Mouse (Mus musculus): ENCODE measurements around the gene Rflna. TPM values are rescaled to one million over a fixed set of nuclear protein-coding genes. Genes with fewer than 3 reads are reported as not detected.

Rflna gene
- total RNA-seq (2021) = 1 to 10 TPM; 1.7 to 2.2 TPM
- long read RNA-seq, experiment 1, partial matches to known transcripts = 0 of 2 reads
- long read RNA-seq, experiment 1, other reads (novel, unspliced or antisense) = 1 of 2 reads
- long read RNA-seq, experiment 2 = 0 reads

DNA sequence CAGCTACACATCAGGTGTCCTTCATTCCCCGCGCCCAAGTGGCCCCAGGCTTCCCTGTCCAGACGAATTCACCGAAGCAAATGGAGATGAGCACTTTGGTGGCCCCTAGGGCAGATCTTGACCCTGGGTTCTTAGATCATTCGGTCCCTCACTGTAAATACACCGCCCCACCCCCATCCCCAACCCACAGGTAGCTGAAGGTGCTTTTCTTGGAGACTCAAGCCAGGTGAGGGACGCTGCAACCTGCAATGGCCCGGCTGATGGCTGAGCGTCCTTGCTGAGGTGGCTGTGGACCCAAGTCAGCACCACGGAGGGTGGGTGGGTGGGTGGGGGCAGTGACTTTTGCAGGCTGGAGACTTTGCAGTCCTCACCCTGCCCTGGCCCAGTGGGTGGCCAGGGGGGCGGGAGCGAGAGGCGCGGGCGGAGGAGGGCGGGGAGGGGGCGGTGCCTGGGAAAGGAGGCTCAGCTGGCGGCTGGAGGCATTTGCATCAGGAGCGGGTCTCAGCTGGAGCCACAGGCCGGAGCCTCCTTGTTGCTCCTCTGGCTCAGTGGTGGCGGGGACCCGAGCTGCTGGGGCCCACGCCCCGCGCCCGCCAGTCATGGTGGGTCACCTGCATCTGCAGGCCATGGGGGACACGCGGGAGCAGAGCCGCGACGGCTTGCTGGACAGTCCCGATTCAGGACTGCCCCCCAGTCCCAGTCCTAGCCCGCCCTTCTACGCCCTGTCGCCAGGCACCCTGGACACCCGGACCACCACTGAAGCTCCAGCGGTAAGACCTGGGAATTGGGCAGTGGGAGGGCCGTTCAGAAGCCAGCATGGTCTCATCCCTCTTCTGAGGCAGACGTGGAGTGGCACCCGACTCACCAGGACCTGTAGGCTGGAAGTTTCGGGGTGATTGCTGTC, at the start of gene Rflna:
Gene Rflna, plus strand, starts transcription at position 253 of the 904 bp plus-strand sequence.
- intact Hi-C loops (cut with DNase I) = no loop called here
- DNase-seq (ENCODE audit: low spot score in 2 of 2) = no peak

DNA sequence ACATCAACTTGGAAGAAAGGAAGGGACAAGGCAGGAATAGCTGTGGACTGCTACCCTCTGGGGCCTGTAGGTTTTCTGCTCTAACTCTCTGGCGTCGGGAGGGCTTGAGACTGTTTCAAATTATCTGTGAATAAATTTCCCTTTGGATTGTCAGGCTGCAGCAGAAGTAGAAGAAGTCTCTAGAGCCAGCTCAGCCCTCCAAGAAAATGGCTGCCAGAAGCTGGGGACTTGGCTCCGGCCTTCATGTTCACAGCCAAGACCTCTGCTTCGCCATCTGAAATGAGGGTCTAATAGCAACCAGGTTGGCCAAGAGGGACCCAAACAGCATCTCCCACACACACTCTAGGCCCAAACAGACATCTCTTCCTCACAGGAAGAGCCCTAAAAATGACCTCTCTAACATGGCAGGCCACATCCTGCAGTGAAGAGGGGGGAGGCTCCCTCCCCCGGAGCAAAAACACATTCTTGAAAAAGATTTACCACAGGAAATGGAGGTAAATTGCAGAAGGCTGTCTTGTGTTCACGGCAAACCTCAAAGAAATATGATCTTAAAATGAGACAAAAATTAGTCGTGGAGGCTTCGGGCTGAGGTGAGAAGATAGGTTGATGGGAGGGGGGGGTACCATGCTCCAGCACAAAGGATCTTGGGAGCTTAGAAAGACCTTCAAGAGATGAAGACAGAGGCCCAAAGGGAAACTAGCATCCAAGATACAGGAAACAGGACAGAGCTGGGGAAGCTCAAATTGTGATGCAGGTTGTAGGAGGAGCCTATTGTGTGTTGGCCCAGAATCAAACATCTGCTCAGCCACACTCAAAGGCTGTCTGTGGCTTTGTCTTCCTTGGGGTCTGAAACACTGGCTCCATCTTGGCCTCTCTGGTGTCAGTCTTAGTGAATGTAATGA, 48.4 kb upstream of the Rflna start:
- intact Hi-C loops (cut with DNase I) = no loop called here
- DNase-seq (ENCODE audit: low spot score in 2 of 2) = no peak

DNA sequence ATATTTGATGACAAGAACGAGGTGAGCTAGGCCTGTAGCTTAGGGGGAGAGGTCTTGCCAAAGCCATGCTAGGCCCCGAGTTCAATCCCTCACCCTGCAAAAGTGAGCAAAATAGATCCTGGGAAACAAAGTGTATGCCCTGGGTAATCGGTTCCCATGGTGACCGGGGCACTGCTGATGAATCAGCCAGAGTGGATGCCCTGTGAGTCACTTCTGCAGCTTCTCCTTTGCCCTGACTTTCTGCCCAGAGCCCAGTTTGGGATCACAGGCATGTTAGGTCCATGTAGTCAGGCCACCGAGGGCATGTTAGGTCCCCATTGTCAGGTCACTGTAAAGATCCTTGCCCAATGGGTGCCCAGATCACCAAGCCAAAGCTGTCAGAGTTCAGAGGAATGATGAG, 45.5 kb upstream of the Rflna start:
- DNase-seq (ENCODE audit: low spot score in 2 of 2) = no peak
- intact Hi-C loops (cut with DNase I) = no loop called here

DNA sequence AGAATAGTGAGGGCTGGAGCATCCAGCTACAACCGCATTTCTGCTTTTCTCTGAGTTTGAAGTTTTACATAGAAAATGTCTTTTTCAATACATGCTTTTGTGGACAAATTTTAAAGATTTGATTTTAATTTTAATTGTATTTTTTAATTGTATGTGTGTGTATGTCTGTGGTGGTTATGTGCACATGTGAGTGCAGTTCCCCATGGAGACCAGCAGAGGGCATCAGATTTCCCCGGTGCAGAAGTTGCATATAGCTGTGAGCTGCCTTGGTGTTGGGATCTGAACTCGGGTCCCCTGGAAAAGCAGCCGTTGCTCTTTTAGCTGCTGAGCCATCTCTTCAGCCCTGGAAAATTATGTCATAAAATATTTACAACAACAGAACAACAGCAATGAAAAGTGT, 43.9 kb upstream of the Rflna start:
- no peak for DNase-seq (ENCODE audit: low spot score in 2 of 2)
- intact Hi-C loops (cut with DNase I) = no loop called here

DNA sequence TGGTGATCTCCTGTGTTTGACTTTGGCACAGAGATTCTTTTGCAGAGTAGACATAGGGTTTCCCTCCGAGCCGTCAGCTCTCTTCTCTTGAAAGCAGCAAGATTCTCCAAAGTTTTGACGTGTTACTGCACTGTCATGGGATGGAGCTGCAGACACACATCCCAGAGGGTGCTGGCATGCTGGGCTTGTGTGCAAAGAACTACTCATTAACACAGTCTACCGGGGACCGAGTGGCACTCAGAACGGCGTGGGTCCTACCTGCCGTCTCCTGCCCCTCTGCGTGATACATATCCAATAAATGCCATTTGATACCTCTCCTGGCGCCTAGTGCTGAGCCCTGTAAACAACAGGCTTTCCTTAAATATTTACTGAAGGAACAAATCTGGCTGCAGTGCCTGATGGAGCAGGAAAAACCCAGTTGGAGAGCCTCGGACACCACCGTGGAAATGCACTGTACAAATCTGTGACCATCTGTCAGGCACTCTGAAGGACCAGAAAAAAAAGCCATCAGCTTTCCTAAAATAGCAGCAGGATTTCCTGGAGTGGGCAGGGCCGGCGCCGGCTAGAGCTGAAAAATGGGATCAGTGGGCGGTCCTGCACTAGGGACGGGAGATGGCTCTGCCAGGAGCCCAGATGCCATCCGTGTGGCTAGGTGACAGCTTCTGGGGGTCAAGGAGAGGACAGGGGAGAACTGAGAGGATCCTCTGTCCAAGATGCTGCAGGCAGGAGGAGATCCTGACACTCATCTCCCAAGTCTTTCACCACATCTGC, 42.7 kb upstream of the Rflna start:
- DNase-seq (ENCODE audit: low spot score in 2 of 2) = peak; percentile 71 to 81
- intact Hi-C loops (cut with DNase I) = no loop called here

DNA sequence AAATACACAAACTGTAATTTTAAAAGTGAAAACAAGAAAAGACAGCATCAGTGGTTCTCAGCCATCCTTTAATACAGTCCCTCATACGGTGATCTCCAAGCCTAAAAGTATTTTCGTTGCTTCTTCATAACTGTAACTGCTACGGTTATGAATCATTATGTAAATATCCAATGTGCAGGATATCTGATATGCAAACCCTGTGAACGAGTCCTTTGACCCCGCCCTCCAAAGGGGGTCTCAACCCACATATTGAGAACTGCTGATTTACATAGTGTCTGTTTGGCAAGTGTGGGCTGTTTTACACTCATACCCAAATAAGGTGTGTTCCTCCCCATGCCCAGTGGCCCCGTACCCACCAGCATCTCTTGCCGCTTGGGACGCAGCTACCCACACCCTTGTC, 41.6 kb upstream of the Rflna start:
- intact Hi-C loops (cut with DNase I) = no loop called here
- no peak for DNase-seq (ENCODE audit: low spot score in 2 of 2)

DNA sequence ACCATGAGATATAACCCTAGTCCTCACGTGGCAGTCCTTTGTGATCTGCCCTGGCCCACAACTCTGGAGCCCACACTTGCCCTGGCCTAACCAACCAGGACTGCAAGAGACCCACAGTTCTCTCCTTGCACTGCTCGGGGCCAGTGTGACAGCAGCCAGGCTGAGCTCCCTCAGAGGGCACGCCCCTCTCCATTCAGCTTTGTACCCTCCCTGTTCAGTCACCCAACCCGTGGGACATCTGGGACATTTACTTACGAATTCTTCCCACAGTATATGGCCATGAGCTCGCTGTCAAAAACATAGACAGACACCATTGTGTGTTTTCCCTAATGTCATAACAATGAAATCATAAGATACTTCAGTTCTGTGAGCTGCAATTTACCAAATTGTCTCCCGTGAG, 40.3 kb upstream of the Rflna start:
- intact Hi-C loops (cut with DNase I) = no loop called here
- no peak for DNase-seq (ENCODE audit: low spot score in 2 of 2)

DNA sequence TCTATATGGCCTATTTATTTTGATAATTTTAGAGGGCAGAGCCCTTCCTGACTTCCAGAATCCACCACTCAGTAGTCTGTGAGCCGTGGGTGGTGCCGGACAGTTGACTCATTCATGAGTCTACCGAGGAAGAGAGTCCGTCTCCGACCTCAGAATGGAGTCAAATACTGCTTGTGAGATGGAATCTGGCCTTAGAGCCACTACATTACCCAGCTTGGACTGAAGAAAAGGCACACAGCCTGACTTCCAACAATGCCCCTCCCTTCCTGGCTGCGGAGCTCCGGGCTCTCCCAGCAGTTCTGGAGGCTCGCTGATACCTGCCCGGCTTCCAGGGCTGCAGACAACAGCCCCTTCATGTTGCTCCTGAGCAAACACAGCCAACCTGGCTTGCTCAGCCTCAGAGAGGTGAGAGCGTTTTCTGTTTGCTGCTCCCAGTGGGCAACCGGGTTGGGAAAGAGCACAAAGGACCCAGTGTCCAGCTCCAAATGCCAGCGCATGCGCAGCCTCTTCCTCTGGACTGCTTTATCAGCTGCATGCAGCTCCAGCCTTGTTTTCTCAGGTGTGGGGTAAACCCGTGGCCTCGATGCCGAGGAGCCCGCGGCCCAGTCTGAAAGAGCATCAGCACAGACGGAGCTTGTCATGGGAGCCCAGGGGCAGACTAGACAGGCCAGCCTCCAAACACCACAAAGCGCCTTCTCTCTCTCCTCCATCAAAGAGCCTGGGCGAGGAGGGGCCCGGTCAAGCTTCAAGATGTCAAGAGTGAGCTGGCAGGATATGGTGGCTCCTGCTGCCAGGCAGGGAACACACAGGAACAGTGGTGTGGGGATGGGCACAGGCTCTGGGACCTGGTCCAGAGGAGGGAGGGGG, 39.0 kb upstream of the Rflna start:
- intact Hi-C loops (cut with DNase I) = no loop called here
- DNase-seq (ENCODE audit: low spot score in 2 of 2) = peak; percentile 54 to 60

DNA sequence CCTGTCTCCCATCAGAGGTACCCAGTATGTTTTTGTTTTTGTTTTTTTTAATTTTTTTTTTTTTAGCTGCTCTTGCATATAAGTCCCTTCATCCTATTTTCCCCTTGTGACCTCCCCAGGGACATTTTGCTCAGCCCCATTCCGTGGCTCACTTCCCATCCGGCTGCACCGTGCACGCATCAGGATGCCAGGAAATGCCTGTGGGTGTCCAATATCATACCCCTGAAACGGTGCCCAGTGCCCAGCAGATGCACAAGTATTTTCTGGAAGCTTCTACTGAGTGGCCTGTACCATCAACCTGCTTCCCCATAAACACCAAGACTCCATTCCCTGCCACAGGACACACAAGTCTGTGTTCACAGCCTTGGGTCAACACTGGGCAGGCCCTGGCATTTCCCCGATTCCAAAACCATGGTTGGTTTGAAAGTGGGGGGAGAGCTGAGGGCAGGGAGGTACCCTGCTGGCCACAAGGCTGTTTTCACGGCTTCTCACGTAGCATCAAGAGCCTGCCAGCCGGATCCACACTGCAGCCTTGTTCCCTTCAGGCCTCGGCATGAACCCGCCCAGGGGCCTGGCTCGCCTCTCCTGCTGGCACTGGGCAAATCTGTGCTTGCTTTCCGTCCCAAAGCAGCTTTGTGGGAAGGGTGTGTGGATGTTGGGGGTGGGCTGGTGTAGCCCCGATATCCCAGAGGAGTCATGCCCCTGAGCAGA, 36.2 kb upstream of the Rflna start:
- peak in 1 of 2 experiments; percentile 26 for DNase-seq (ENCODE audit: low spot score in 2 of 2)
- intact Hi-C loops (cut with DNase I) = no loop called here

DNA sequence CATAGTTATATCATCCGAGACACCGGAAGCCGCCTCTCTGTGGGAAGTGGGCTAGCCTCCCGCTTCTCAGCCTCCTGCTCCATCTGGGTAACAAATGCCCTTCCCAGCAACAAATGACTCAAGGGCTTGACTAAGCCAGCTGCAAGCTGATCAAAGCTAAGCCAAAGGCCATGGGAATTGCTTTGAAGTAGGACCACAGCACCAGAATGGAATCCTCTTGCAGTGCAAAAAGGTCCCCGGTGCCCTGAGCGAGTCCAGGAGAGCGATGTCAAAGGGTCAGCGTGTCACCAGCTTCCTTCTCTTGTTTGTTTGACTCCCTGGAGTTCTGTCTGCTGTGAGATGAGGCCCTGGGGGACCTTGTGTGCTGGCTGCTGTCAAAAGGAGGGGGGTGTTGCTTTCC, 33.2 kb upstream of the Rflna start:
- intact Hi-C loops (cut with DNase I) = no loop called here
- no peak for DNase-seq (ENCODE audit: low spot score in 2 of 2)

DNA sequence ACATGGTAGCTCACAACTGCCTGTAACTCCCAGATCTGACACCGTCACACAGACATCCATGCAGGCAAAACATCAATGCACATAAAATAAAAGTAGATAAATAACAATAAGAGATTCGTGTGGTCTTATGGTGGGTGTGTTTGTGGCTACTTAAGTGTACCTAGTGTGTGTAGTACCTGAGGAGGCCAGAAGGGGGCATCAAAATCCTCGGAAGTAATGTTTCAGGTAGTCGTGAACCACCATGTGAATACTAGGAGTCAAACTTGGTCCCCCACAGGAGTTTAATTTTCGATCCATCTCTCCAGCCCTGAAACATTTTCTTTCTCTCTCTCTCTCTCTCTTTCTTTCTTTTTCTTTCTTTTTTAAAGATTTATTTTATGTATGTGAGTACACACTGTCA, 16.8 kb upstream of the Rflna start:
- no peak for DNase-seq (ENCODE audit: low spot score in 2 of 2)
- intact Hi-C loops (cut with DNase I) = no loop called here

DNA sequence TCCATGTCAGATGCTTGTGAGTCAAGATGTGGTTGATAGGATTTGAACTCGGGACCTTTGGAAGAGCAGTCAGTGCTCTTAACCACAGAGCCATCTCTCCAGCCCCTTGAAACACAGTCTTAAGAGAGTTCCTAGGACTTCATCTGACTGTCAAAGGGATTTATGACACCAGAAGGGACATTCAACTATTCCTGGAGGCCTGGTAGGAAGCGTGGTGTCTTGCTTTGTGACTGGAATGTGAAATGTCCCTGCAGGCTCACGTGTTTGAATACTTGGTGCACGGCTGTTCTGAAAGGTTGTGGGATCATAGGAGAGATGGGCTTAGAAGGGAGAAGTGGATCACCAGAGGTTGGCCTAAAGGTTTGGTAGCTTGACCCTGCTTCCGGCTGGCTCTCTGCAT, 16.4 kb upstream of the Rflna start:
- DNase-seq (ENCODE audit: low spot score in 2 of 2) = no peak
- intact Hi-C loops (cut with DNase I) = no loop called here

DNA sequence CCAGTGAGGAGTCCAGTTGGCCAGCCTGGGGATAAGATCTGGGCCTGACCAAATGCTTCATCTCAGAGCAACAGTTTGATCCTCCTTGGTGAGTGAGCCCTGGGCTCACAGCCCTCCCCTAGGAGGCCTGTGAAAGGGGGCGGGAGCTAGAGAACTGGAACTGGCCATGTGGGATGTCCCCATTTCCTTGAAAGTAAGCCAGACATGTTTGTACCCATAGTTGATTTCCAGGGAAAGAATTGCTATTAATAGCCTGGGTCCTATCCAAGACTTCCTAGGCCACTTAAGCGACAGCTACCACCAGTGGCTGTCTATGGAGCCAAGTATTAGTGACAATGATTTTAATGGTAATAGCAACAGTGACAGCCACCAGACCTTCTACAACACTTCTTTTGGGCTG, 13.3 kb upstream of the Rflna start:
- DNase-seq (ENCODE audit: low spot score in 2 of 2) = no peak
- intact Hi-C loops (cut with DNase I) = no loop called here

DNA sequence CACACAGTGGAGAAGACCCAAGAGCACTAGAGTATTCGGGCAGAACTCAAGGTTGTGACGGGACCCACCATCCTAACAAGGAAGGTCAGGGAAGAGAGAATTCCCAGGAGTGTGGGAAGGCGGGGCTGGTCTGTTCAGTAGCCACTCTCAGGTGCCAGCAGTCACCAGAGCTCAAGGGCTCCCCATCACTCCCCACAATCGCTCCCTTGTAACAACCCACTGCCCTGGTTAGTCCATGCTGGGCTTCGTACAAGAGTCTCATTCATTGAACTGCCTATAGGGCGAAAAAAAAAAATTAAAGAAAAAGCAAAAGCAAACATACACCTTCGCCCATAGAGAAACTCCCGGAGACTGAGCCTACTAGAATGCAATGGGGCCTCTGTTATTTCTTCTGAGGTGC, 10.7 kb upstream of the Rflna start:
- no peak for DNase-seq (ENCODE audit: low spot score in 2 of 2)
- intact Hi-C loops (cut with DNase I) = no loop called here

DNA sequence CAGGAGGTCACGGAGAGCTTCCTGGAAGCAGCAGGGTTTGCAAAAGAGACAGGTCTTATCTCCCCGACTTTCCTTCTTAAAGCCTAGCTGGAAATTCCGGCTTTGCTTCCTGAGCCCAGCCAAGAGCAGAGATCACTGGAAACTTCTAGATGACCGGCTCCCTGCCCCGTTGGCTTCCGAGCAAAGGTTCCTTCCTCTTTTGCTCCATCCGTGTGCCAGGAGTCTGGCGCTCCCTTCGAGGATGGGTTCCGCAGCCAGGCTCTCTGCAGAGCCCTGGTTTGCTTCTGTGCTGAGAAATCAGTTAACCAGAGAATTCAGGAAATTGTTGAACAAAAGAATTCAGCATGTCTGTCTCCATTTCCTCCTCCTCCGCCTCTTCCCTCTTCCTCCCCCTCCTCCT, 10.1 kb upstream of the Rflna start:
- intact Hi-C loops (cut with DNase I) = no loop called here
- DNase-seq (ENCODE audit: low spot score in 2 of 2) = no peak

DNA sequence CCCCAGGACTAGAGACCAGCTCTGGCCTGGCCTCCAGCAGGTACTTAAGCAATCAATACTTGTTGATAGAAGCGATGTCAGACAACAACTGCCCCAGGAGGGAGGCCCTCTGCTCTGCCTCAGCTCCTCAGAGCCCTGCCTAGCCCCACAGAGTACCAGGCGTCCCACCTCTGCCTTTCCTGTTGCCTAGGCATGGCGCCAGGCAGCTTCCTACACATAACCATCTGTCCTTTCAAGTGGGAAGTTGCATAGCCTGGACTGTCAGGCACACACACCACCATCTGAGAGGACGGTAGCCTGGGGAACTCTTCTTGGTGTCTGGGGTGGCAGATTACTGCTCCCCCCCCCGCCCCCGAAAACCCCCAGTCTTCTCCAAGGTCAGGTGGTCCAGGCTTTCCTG, 6.2 kb upstream of the Rflna start:
- intact Hi-C loops (cut with DNase I) = no loop called here
- DNase-seq (ENCODE audit: low spot score in 2 of 2) = peak; percentile 64 to 72

DNA sequence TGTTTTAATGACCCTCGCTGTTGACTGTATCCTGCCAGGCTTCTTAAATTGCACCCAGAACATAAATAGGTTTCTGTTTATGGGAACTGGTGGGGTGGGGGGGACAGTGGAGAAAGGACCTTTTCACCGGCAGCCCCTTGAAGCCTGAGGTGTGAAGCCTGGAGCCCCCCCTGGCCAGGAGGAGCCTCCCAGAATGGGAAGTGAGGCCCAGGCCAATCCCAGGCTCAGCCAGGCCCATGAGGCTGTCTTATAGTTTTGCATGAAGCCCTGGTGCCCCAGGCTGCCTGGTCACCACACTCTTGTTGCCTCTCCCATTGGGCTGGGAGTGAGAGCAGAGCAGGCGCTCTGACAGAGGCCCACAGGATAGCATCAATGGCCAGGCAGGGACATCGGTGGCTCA, 5.1 kb upstream of the Rflna start:
- intact Hi-C loops (cut with DNase I) = no loop called here
- no peak for DNase-seq (ENCODE audit: low spot score in 2 of 2)

DNA sequence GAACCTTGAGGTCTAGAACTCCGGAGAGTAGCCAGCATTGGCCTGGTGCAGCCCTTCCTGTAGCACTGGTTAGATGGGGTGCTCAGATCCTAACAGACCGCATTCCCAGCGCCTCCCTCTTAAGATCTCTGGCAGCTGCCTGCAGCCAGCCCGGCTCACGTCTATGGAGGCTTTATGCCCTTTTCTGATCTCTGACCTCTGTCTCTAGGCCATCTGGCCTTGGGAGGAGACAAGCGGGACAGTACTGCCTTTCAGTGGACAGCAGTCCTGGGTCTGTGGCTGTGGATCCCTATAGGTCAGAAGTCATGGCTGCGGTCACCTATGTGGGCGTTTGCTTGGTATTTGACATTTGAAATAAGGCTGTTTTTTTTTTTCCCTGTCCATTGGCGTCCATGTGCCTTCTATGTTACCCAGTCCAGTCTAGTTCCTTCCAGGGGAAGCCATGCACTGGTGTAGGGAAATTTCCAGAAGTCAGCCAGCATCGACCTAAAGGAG, 2.2 kb upstream of the Rflna start:
- intact Hi-C loops (cut with DNase I) = no loop called here
- DNase-seq (ENCODE audit: low spot score in 2 of 2) = no peak

All from left cerebral cortex, postnatal 14 days (tissue).